17 mouse cellular contexts compared by ENCODE assay signal in genomic region chr2:15111808-15112440, GRCm38 (mm10). TPM values are rescaled to one million over a fixed set of nuclear protein-coding genes. Genes with fewer than 3 reads are reported as not detected.
DNase-seq lines count a peak whose midpoint lies in the region; ATAC-seq lines count a peak whose summit lies in the region.
"Had no signal": no experiment of that assay in that cellular context is flagged by ENCODE, and none has a peak within 500 bp of the region (broad histone marks: within the 10 kb centered on the region; RNA-seq: fewer than 3 reads in every experiment).

No protein-coding gene starts in this region.

- H3K27ac ChIP-seq in hindbrain, embryonic 10.5 days, result no peak overlapping the region
- H3K27ac ChIP-seq: embryonic facial prominence, embryonic 15.5 days; forebrain, embryonic 15.5 days; hindbrain, embryonic 12.5 days; hindbrain, postnatal 0 days had no signal

- no peaks in the 10 kb centered on the region for H3K36me3 ChIP-seq in hindbrain, embryonic 10.5 days
- H3K36me3 ChIP-seq: embryonic facial prominence, embryonic 15.5 days; forebrain, embryonic 15.5 days; heart, embryonic 12.5 days; hindbrain, embryonic 12.5 days had no signal

- peak; percentile 10 for DNase-seq in large intestine, adult 2 months (ENCODE audit: low read depth, low spot score)
- DNase-seq in yolk sac, embryonic 10.5 days (ENCODE audit: low spot score), result peak; percentile 20
- no peak for DNase-seq in hindbrain, embryonic 10.5 days (ENCODE audit: low spot score)
- no peak for DNase-seq in layer of hippocampus, adult 11-12 months (ENCODE audit: low spot score)
- DNase-seq: adrenal gland, adult 2 months; adrenal gland, postnatal 25 days; cerebellum, adult 18-20 months; cerebellum, adult 9-11 months; cerebellum, postnatal 36 days; gastrocnemius, postnatal 10 days had no signal

- no peaks in the 10 kb centered on the region for H3K4me1 ChIP-seq in hindbrain, embryonic 10.5 days (replicated peaks)
- H3K4me1 ChIP-seq: embryonic facial prominence, embryonic 15.5 days; forebrain, embryonic 15.5 days; heart, embryonic 12.5 days; hindbrain, embryonic 12.5 days had no signal

- ATAC-seq in common myeloid progenitor, adult 5-6 weeks (replicated peaks; ENCODE audit: low read depth, poor library complexity, severe bottlenecking), result 0 out of 2 replicates have a peak, but pooled peaks have one; percentile 56
- ATAC-seq in hematopoietic stem cell, adult 5-6 weeks (replicated peaks in 1 of 2; ENCODE audit: insufficient read depth in 1 of 2, low FRiP score in 2 of 2, low TSS enrichment in 1 of 2, low read depth in 1 of 2, poor library complexity in 2 of 2, severe bottlenecking in 2 of 2), result peak; percentile 89 to 95
- ATAC-seq: forebrain, embryonic 15.5 days; hindbrain, postnatal 0 days had no signal

- no peak overlapping the region for H3K4me3 ChIP-seq in hindbrain, embryonic 10.5 days
- H3K4me3 ChIP-seq: embryonic facial prominence, embryonic 15.5 days; forebrain, embryonic 15.5 days; heart, embryonic 12.5 days; hindbrain, embryonic 12.5 days had no signal

- 20% methylated on average over 1 of the region's 1 CpGs for WGBS in large intestine, adult 2 months
- WGBS in hindbrain, embryonic 10.5 days, result 55% methylated on average over 1 of the region's 1 CpGs

- H3K27me3 ChIP-seq in hindbrain, embryonic 10.5 days (ENCODE audit: insufficient read depth, poor library complexity, severe bottlenecking), result no peaks in the 10 kb centered on the region
- H3K27me3 ChIP-seq: embryonic facial prominence, embryonic 15.5 days; forebrain, embryonic 15.5 days; heart, embryonic 12.5 days; hindbrain, embryonic 12.5 days had no signal

- no peaks in the 10 kb centered on the region for H3K9me3 ChIP-seq in hindbrain, embryonic 10.5 days
- H3K9me3 ChIP-seq: embryonic facial prominence, embryonic 15.5 days; forebrain, embryonic 15.5 days; heart, embryonic 12.5 days; hindbrain, embryonic 12.5 days had no signal

RNA-seq across cellular contexts. Expression of gene Nsun6, which starts 57.1 kb away (rescaled TPM):
- total RNA-seq in common myeloid progenitor, adult 5-6 weeks (2017), result 21.6 and 23.5 TPM in 2 replicates
- 15.1 and 16.9 TPM in 2 replicates for total RNA-seq in hematopoietic stem cell, adult 5-6 weeks (2017)
- 1.3 and 3.4 TPM in 2 replicates for polyA plus RNA-seq in large intestine, adult 2 months (2012; rRNA removed)
- polyA plus RNA-seq in hindbrain, embryonic 10.5 days (2016; fragmentation: Nextera tagmentation; extraction: Ambion mirVana), result 12.8 and 14.7 TPM in 2 replicates

Comparison
In these comparisons a context has a peak if more than half of its experiments do, and no peak if none do; other contexts are left out.
1. DNase-seq: peak in large intestine, adult 2 months (single experiment) and yolk sac, embryonic 10.5 days (single experiment); none in hindbrain, embryonic 10.5 days (single experiment) and layer of hippocampus, adult 11-12 months (single experiment).